Mouse (Mus musculus) spleen, postnatal 0 days (tissue): ENCODE data around the gene Ttll3. TPM values are rescaled to one million over a fixed set of nuclear protein-coding genes. Genes with fewer than 3 reads are reported as not detected.

Experiments
- polyA plus RNA-seq: library from polyadenylated mRNA; unstranded; fragments of >200 nt; fragmentation: Nextera tagmentation; extraction: Ambion mirVana; gene quantifications from 2 replicates; pipeline ENCODE4 v1.2.1, GENCODE M21; 2015

Ttll3 gene
- polyA plus RNA-seq: 2.3 and 3.7 TPM in 2 replicates

DNA sequence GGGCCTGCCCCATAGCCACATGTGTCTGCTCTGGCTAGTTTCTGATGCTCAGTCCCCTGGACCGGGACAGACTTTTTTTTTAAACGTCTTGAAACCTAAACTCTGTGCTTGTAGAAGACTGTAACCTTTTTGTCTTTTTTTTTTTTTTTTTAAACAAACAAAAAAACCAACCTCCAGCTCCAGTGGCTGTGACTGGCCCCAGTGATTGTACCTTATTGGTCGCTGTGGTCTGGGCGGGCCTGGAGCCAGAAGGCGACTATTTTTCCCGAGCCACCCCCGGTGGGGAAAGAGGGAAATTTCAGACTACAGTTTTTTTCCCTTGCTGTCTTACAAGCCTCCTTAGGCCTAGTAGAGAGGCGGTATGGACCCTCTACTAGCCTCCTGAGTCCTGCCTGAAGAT, at the start of gene Ttll3:
Gene Ttll3, plus strand, starts transcription at position 301 of the 400 bp plus-strand sequence.

GRCm38 (mm10) chr6:113343177-113344092, 45.6 kb upstream of the Ttll3 start, which contains the start of gene Camk1:
TSS of gene Camk1 (minus strand) at chr6:113343984.

GRCm38 (mm10) chr6:113377496-113378385, 11.3 kb upstream of the Ttll3 start, which contains the start of the genes Tada3 and Arpc4:
TSS of gene Tada3 (minus strand) at chr6:113377883.
TSS of gene Arpc4 (plus strand) at chr6:113378115.

GRCm38 (mm10) chr6:113419199-113419587, 30.1 kb downstream of the Ttll3 start, which contains the start of gene Rpusd3:
TSS of gene Rpusd3 (minus strand) at chr6:113419340.

GRCm38 (mm10) chr6:113435664-113436205, 46.7 kb downstream of the Ttll3 start, which contains the start of gene Cidec:
TSS of gene Cidec (minus strand) at chr6:113435760.

GRCm38 (mm10) chr6:113442442-113443090, 53.5 kb downstream of the Ttll3 start, which contains the start of gene Jagn1:
TSS of gene Jagn1 (plus strand) at chr6:113442569.

GRCm38 (mm10) chr6:113457952-113458534, 69.0 kb downstream of the Ttll3 start, which contains the start of gene Il17re:
TSS of gene Il17re (plus strand) at chr6:113458484.

Other genes starting within 250 kb of the Ttll3 start
- 0.25 and 0.49 TPM in 2 replicates for gene Lhfpl4, start 193.9 kb upstream of the Ttll3 start, polyA plus RNA-seq
- 15.5 and 19.6 TPM in 2 replicates for gene Mtmr14, start 151.4 kb upstream of the Ttll3 start, polyA plus RNA-seq
- 0.06 TPM in 1 of 2 replicates, not detected in the other for gene Cpne9, start 107.0 kb upstream of the Ttll3 start, polyA plus RNA-seq
- 9.4 and 10.9 TPM in 2 replicates for gene Brpf1, start 82.1 kb upstream of the Ttll3 start, polyA plus RNA-seq
- 8.0 and 9.3 TPM in 2 replicates for gene Ogg1, start 62.3 kb upstream of the Ttll3 start, polyA plus RNA-seq
- gene Camk1, start 45.3 kb upstream of the Ttll3 start, polyA plus RNA-seq: 32.5 and 44.0 TPM in 2 replicates
- gene Tada3, start 11.4 kb upstream of the Ttll3 start, polyA plus RNA-seq: 22.3 and 24.9 TPM in 2 replicates
- gene Arpc4, start 11.1 kb upstream of the Ttll3 start, polyA plus RNA-seq: 304 and 358 TPM in 2 replicates
- gene Rpusd3, start 30.1 kb downstream of the Ttll3 start, polyA plus RNA-seq: 11.3 and 11.5 TPM in 2 replicates
- not detected in 2 replicates for gene Cidec, start 46.5 kb downstream of the Ttll3 start, polyA plus RNA-seq
- 38.3 and 39.6 TPM in 2 replicates for gene Jagn1, start 53.3 kb downstream of the Ttll3 start, polyA plus RNA-seq
- 1.2 and 1.5 TPM in 2 replicates for gene Il17re, start 69.2 kb downstream of the Ttll3 start, polyA plus RNA-seq
- gene Il17rc, start 82.2 kb downstream of the Ttll3 start, polyA plus RNA-seq: 4.9 and 6.2 TPM in 2 replicates
- 4.4 and 7.4 TPM in 2 replicates for gene Creld1, start 94.0 kb downstream of the Ttll3 start, polyA plus RNA-seq
- gene Prrt3, start 112.7 kb downstream of the Ttll3 start, polyA plus RNA-seq: 0.05 and 0.11 TPM in 2 replicates
- 53.2 and 56.0 TPM in 2 replicates for gene Emc3, start 142.4 kb downstream of the Ttll3 start, polyA plus RNA-seq
- 11.9 and 15.6 TPM in 2 replicates for gene Fancd2, start 142.4 kb downstream of the Ttll3 start, polyA plus RNA-seq
- 0.37 TPM in 1 of 2 replicates, not detected in the other for gene Fancd2os, start 211.5 kb downstream of the Ttll3 start, polyA plus RNA-seq
- 138 and 155 TPM in 2 replicates for gene Brk1, start 215.5 kb downstream of the Ttll3 start, polyA plus RNA-seq
- gene Vhl, start 234.7 kb downstream of the Ttll3 start, polyA plus RNA-seq: 16.0 and 19.0 TPM in 2 replicates
- 6.9 and 9.2 TPM in 2 replicates for gene Irak2, start 249.2 kb downstream of the Ttll3 start, polyA plus RNA-seq